7 mouse cellular contexts compared by ENCODE assay signal in genomic region chr19:21472121-21472780, GRCm38 (mm10). TPM values are rescaled to one million over a fixed set of nuclear protein-coding genes. Genes with fewer than 3 reads are reported as not detected.
DNase-seq lines count a peak whose midpoint lies in the region; ATAC-seq and TF ChIP-seq lines count a peak whose summit lies in the region.

No protein-coding gene starts in this region.

- no peak overlapping the region for H3K27ac ChIP-seq in embryonic fibroblast, embryonic 13.5 days (ENCODE audit: insufficient read depth, low read length)
- no peak overlapping the region for H3K27ac ChIP-seq in kidney, embryonic 14.5 days (ENCODE audit: low read depth, low read length)
- no peak overlapping the region for H3K27ac ChIP-seq in limb, embryonic 15.5 days
- H3K27ac ChIP-seq in midbrain, embryonic 16.5 days (ENCODE audit: low read length) = no peak overlapping the region

- TF ChIP-seq POLR2A in embryonic fibroblast, embryonic 13.5 days (IDR thresholded peaks at IDR 0.05; ENCODE audit: low read depth, low read length) = no peak

- ATAC-seq in kidney, embryonic 14.5 days (ENCODE audit: low FRiP score, low TSS enrichment) = peak; percentile 85
- no peak for ATAC-seq in limb, embryonic 15.5 days (ENCODE audit: insufficient number of reproducible peaks, low FRiP score, low TSS enrichment, low read depth)
- ATAC-seq in midbrain, embryonic 16.5 days = peak; percentile 59

- peak; percentile 80 for DNase-seq in adrenal gland, adult 8-10 months
- DNase-seq in heart, adult 9 months (ENCODE audit: low spot score in 2 of 2) = peak; percentile 86 to 89
- DNase-seq in spleen, postnatal 14 days (ENCODE audit: low spot score in 2 of 2) = peak; percentile 68 to 69

- peak overlapping the region; percentile 77 for H3K4me2 ChIP-seq in kidney, embryonic 14.5 days (replicated peaks; ENCODE audit: low read depth, low read length)
- peak overlapping the region; percentile 87 for H3K4me2 ChIP-seq in limb, embryonic 15.5 days
- H3K4me2 ChIP-seq in midbrain, embryonic 16.5 days (ENCODE audit: low read length) = peak overlapping the region; percentile 96

- H3K9ac ChIP-seq in kidney, embryonic 14.5 days (ENCODE audit: low read depth, low read length) = 0 out of 2 replicates have a peak overlapping the region, but pooled peaks have one; percentile 32
- H3K9ac ChIP-seq in limb, embryonic 15.5 days = no peak overlapping the region
- H3K9ac ChIP-seq in midbrain, embryonic 16.5 days (ENCODE audit: low read depth, low read length) = peak overlapping the region; percentile 61

- peaks cover 11% of the 10 kb centered on the region; the same call in 1 of the 2 replicates for H3K9me3 ChIP-seq in kidney, embryonic 14.5 days (ENCODE audit: control insufficient read depth, low read length)
- no peaks in the 10 kb centered on the region for H3K9me3 ChIP-seq in limb, embryonic 15.5 days
- H3K9me3 ChIP-seq in midbrain, embryonic 16.5 days (replicated peaks; ENCODE audit: control insufficient read depth, low read length, poor library complexity, severe bottlenecking) = 0 out of 2 replicates have a peak, but pooled peaks cover 6% of the 10 kb centered on the region

- WGBS in kidney, embryonic 14.5 days = 2% methylated on average over 47 of the region's 48 CpGs
- 2% methylated on average over 48 of the region's 48 CpGs for WGBS in limb, embryonic 15.5 days
- 3% methylated on average over 48 of the region's 48 CpGs for WGBS in midbrain, embryonic 16.5 days

- peaks cover 13% of the 10 kb centered on the region for H3K27me3 ChIP-seq in kidney, embryonic 14.5 days (ENCODE audit: control insufficient read depth, insufficient read depth, low read length)
- H3K27me3 ChIP-seq in limb, embryonic 15.5 days = peaks cover 21% of the 10 kb centered on the region
- H3K27me3 ChIP-seq in midbrain, embryonic 16.5 days (ENCODE audit: control insufficient read depth, insufficient read depth, low read depth, low read length) = no peaks in the 10 kb centered on the region; the same call in 1 of the 2 replicates

- H3K36me3 ChIP-seq in kidney, embryonic 14.5 days (ENCODE audit: control insufficient read depth, insufficient read depth, low read length) = no peaks in the 10 kb centered on the region
- H3K36me3 ChIP-seq in limb, embryonic 15.5 days = no peaks in the 10 kb centered on the region
- H3K36me3 ChIP-seq in midbrain, embryonic 16.5 days (ENCODE audit: control insufficient read depth, insufficient read depth, low read length) = no peaks in the 10 kb centered on the region

- peak overlapping the region; percentile 32 for H3K4me3 ChIP-seq in embryonic fibroblast, embryonic 13.5 days (ENCODE audit: insufficient read depth, low read length)
- H3K4me3 ChIP-seq in kidney, embryonic 14.5 days (ENCODE audit: low read length) = peak overlapping the region; percentile 43
- H3K4me3 ChIP-seq in limb, embryonic 15.5 days = peak overlapping the region; percentile 46
- H3K4me3 ChIP-seq in midbrain, embryonic 16.5 days (ENCODE audit: low read depth, low read length) = peak overlapping the region; percentile 56

- TF ChIP-seq CTCF in embryonic fibroblast, embryonic 13.5 days (IDR thresholded peaks at IDR 0.05; ENCODE audit: borderline replicate concordance, insufficient read depth, low read length) = no peak

- H3K4me1 ChIP-seq in embryonic fibroblast, embryonic 13.5 days (ENCODE audit: control insufficient read depth, insufficient read depth, low read length) = peaks cover 3% of the 10 kb centered on the region; the same call in 1 of the 2 replicates
- no peaks in the 10 kb centered on the region for H3K4me1 ChIP-seq in kidney, embryonic 14.5 days (ENCODE audit: control insufficient read depth, insufficient read depth, low read length)
- H3K4me1 ChIP-seq in limb, embryonic 15.5 days = peaks cover 7% of the 10 kb centered on the region
- H3K4me1 ChIP-seq in midbrain, embryonic 16.5 days (ENCODE audit: control insufficient read depth, insufficient read depth, low read length) = 0 out of 2 replicates have a peak, but pooled peaks cover 3% of the 10 kb centered on the region

RNA-seq across cellular contexts. Expression of gene Gda, which starts 1.0 kb away (rescaled TPM):
- 10 to 100 TPM in 3 of 4 experiments, 1 to 10 TPM in 1; 5.4 to 12.5 (median 10.8) TPM for total RNA-seq in adrenal gland, adult 8-10 months (2022)
- 1.3 and 1.4 TPM in 2 replicates for polyA plus RNA-seq in embryonic fibroblast, embryonic 13.5 days (2011; ENCODE audit: insufficient read length, low read depth, missing spikeins)
- 0.24 TPM in 1 of 2 replicates, not detected in the other for polyA plus RNA-seq in kidney, embryonic 14.5 days (2014; fragmentation: Nextera tagmentation; extraction: Ambion mirVana)
- 0.31 and 0.32 TPM in 2 replicates for polyA plus RNA-seq in limb, embryonic 15.5 days (2015; fragmentation: Nextera tagmentation; extraction: Ambion mirVana)
- 0.71 and 1.0 TPM in 2 replicates for polyA plus RNA-seq in midbrain, embryonic 16.5 days (2015; fragmentation: Nextera tagmentation; extraction: Ambion mirVana)
